Mouse (Mus musculus) liver, postnatal 0 days (tissue): Measurements from ENCODE around the gene Ostf1. TPM values are rescaled to one million over a fixed set of nuclear protein-coding genes. Genes with fewer than 3 reads are reported as not detected.
A peak's percentile ranks its signal among the peaks of the same experiment; 100 is the strongest.

Experiments
- ATAC-seq: fragments of 200-750 bp; cut with Nextera tagmentation; 2 replicates; pipeline ENCODE4 v1.8.0; 2017; ENCODE audit warnings: mild to moderate bottlenecking, moderate library complexity
- DNase-seq: peaks from one replicate; pipeline ENCODE4 v3.0.0-alpha.2; 2016
- H3K27ac ChIP-seq: fragments of 300-500 bp; sonication (generic); 2 replicates; pipeline ENCODE4 v1.5.1; 2014; ENCODE audit warnings: antibody characterized with exemption, moderate library complexity, mild to moderate bottlenecking, low read depth
- H3K27me3 ChIP-seq: fragments of 300-500 bp; sonication (generic); 2 replicates; pipeline ENCODE4 v1.6.1; 2014; ENCODE audit warnings: low read length, control low read depth, mixed read lengths; ENCODE audit not compliant: insufficient read depth
- H3K36me3 ChIP-seq: fragments of 300-500 bp; sonication (generic); replicated peaks from 2 replicates; pipeline ENCODE4 v1.6.1; 2014; ENCODE audit warnings: mild to moderate bottlenecking, control low read depth, low read length, moderate library complexity, mixed read lengths; ENCODE audit not compliant: insufficient read depth
- H3K4me1 ChIP-seq: fragments of 300-500 bp; sonication (generic); 2 replicates; pipeline ENCODE4 v1.6.1; 2014; ENCODE audit warnings: antibody characterized with exemption, mild to moderate bottlenecking, control low read depth; ENCODE audit not compliant: insufficient read depth
- H3K4me2 ChIP-seq: fragments of 300-500 bp; sonication (generic); 2 replicates; pipeline ENCODE4 v1.6.1; 2014; ENCODE audit warnings: low read depth, mild to moderate bottlenecking, low read length, moderate library complexity, mixed read lengths
- H3K4me3 ChIP-seq: fragments of 300-500 bp; sonication (generic); 2 replicates; pipeline ENCODE4 v1.5.1; 2014; ENCODE audit warnings: low read depth, low read length
- H3K9ac ChIP-seq: fragments of 300-500 bp; sonication (generic); replicated peaks from 2 replicates; pipeline ENCODE4 v1.6.1; 2014; ENCODE audit warnings: mild to moderate bottlenecking, moderate library complexity
- H3K9me3 ChIP-seq: fragments of 300-500 bp; sonication (generic); 2 replicates; pipeline ENCODE4 v1.6.1; 2016; ENCODE audit warnings: mild to moderate bottlenecking, control low read depth, low read length, mixed read lengths
- CTCF ChIP-seq: sonication (generic); IDR thresholded peaks from 2 replicates; pipeline ENCODE4 v1.5.1; 2016; ENCODE audit warnings: antibody characterized with exemption, low read depth
- EP300 ChIP-seq: IDR thresholded peaks from 2 replicates; pipeline ENCODE4 v1.6.1; 2016; ENCODE audit warnings: antibody characterized with exemption, low read depth, mild to moderate bottlenecking
- WGBS: fragments of 180-500 bp; shearing (Covaris S2); extraction: QIAGEN DNeasy Blood & Tissue Kit; methylation state at CpG from one replicate; pipeline ENCODE4 v1.1.7; 2014; ENCODE audit not compliant: insufficient replicate concordance; 5-methylcytosine and 5-hydroxymethylcytosine counted together
- polyA plus RNA-seq: library from polyadenylated mRNA; unstranded; fragments of >200 nt; fragmentation: Nextera tagmentation; extraction: Ambion mirVana; gene quantifications from 2 replicates; pipeline ENCODE4 v1.2.1, GENCODE M21; 2015

The Ostf1 gene
- polyA plus RNA-seq = 87.5 and 93.7 TPM in 2 replicates

DNA sequence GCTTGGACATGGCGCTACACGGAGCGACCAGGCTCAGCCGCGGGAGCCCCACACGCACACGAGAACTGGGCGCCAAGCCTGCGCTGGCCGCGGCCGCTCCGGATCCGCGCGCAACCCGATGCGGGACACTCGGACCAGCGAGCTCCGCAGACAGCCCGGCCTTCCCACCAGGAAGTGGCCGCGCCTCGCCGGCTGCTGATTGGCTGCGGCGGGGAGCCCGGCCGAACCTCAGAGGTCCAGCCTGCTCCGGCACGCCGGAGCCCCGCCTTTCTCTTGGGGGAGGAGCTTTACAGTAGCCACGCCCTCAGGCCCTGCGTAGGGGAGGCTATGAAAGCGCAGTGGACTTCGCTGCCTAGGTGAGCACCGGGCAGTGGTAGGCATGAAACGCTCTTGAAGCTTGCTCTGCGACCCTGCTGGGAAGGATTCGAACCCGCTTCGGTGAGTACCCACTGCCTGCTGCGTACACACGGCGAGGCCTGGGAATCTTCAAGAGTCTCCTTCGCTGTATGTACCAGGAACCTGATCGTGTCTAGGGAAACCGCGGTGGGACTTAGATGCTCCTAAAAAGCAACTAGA lies at the start of gene Ostf1, which contains the start of gene Nmrk1:
Gene Ostf1, minus strand, starts transcription at position 180 of the 576 bp plus-strand sequence.
Gene Nmrk1, plus strand, starts transcription at position 307 of the 576 bp plus-strand sequence.
- H3K4me1 ChIP-seq = peaks cover 23% of the 10 kb centered on the region
- H3K27me3 ChIP-seq = no peaks in the 10 kb centered on the region
- DNase-seq (peak; percentile 98), ATAC-seq (peak; percentile 97)
- WGBS = under 1% methylated on average over 50 of the region's 51 CpGs
- no peaks in the 10 kb centered on the region for H3K9me3 ChIP-seq
- peak within 1 kb of the TSS; percentile 73 for H3K4me3 ChIP-seq
- TF ChIP-seq EP300 (no peak), CTCF (no peak)
- H3K27ac ChIP-seq = peak within 1 kb of the TSS; percentile 94
- peak within 1 kb of the TSS; percentile 80 for H3K9ac ChIP-seq
- no peaks in the 10 kb centered on the region for H3K36me3 ChIP-seq
- H3K4me2 ChIP-seq = peak within 1 kb of the TSS; percentile 85

- 63% methylated on average over 4 of the region's 4 CpGs for WGBS
- H3K27ac ChIP-seq = no peak overlapping the region
- H3K4me3 ChIP-seq = no peak overlapping the region
- DNase-seq = no peak
- peak overlapping the region; percentile 72 for H3K4me2 ChIP-seq
- no peak for TF ChIP-seq EP300
- no peak for TF ChIP-seq CTCF
- peak overlapping the region; percentile 86; the same call in 1 of the 2 replicates for H3K9ac ChIP-seq
- no peaks in the 10 kb centered on the region for H3K36me3 ChIP-seq
- H3K9me3 ChIP-seq = no peaks in the 10 kb centered on the region
- ATAC-seq = no peak
- no peaks in the 10 kb centered on the region for H3K27me3 ChIP-seq
- peaks cover 22% of the 10 kb centered on the region for H3K4me1 ChIP-seq
Observed at GRCm38 (mm10) chr19:18673116-18673515, 41.5 kb upstream of the Ostf1 start.

- peak overlapping the region; percentile 72 for H3K4me2 ChIP-seq
- peaks cover 22% of the 10 kb centered on the region for H3K4me1 ChIP-seq
- ATAC-seq (no peak), DNase-seq (no peak)
- H3K36me3 ChIP-seq = no peaks in the 10 kb centered on the region
- no peak for TF ChIP-seq EP300
- no peak for TF ChIP-seq CTCF
- 52% methylated on average over 3 of the region's 3 CpGs for WGBS
- H3K9ac ChIP-seq = peak overlapping the region; percentile 86
- peak overlapping the region; percentile 84 for H3K4me3 ChIP-seq
- no peaks in the 10 kb centered on the region for H3K27me3 ChIP-seq
- no peak overlapping the region for H3K27ac ChIP-seq
- H3K9me3 ChIP-seq = no peaks in the 10 kb centered on the region
Observed at GRCm38 (mm10) chr19:18672498-18672897, 40.9 kb upstream of the Ostf1 start.

DNA sequence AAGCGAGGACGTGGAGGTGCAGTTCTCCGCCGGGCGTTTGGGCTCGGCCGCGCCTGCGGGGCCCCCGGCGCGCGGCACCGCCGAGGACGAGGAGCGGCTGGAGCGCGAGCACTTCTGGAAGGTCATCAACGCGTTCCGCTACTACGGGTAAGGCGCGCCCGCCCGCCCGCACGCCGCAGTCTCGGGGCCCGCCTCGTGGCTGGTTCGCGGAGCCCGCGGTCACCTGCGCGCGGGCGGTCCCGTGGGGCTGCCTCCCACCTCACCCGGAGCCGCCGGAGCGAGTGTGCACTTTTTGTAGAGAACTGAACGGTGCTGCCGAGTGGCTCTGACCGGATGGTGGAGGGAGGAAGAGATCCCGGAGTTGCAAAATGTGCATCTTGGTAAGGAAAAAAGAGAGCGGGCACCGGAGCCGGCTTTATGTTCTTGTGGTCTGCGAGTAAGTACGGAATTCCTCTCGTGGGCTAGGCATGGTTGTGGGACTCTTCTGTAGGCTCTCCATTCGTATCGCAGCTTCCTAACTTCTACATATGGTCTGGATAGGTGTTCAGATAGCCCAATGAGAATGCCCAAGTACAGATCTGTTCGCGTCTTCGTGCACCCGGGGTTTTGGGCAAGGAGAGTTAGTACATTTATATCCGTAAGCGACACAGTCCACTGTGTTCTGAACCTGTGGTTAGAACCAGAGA lies 39.6 kb upstream of the Ostf1 start:
- Histone ChIP-seq H3K9me3 (no peaks in the 10 kb centered on the region), H3K9ac (peak overlapping the region; percentile 86), H3K27ac (peak overlapping the region; percentile 89), H3K27me3 (no peaks in the 10 kb centered on the region), H3K4me1 (peaks cover 22% of the 10 kb centered on the region), H3K36me3 (no peaks in the 10 kb centered on the region), H3K4me2 (peak overlapping the region; percentile 72), H3K4me3 (peak overlapping the region; percentile 84)
- ATAC-seq (peak; percentile 71), DNase-seq (peak; percentile 70)
- TF ChIP-seq CTCF (no peak), EP300 (no peak)
- under 1% methylated on average over 52 of the region's 64 CpGs for WGBS

GRCm38 (mm10) chr19:18670608-18671007 lies 39.0 kb upstream of the Ostf1 start, which contains the start of gene Carnmt1:
Gene Carnmt1 (plus strand): TSS chr19:18670764.
- peak within 1 kb of the TSS; percentile 86 for H3K9ac ChIP-seq
- peak; percentile 99 for DNase-seq
- peak; percentile 97 for ATAC-seq
- TF ChIP-seq EP300 (no peak), CTCF (no peak)
- H3K4me1 ChIP-seq = peaks cover 22% of the 10 kb centered on the region
- no peaks in the 10 kb centered on the region for H3K9me3 ChIP-seq
- peak within 1 kb of the TSS; percentile 89 for H3K27ac ChIP-seq
- peak within 1 kb of the TSS; percentile 72 for H3K4me2 ChIP-seq
- peak within 1 kb of the TSS; percentile 84 for H3K4me3 ChIP-seq
- no peaks in the 10 kb centered on the region for H3K27me3 ChIP-seq
- H3K36me3 ChIP-seq = no peaks in the 10 kb centered on the region
- under 1% methylated on average over 45 of the region's 58 CpGs for WGBS

- Histone ChIP-seq H3K27me3 (no peaks in the 10 kb centered on the region), H3K4me2 (no peak overlapping the region), H3K4me1 (peaks cover 22% of the 10 kb centered on the region), H3K9me3 (no peaks in the 10 kb centered on the region), H3K36me3 (no peaks in the 10 kb centered on the region), H3K4me3 (no peak overlapping the region), H3K27ac (no peak overlapping the region), H3K9ac (no peak overlapping the region)
- DNase-seq = no peak
- 87% methylated on average over 7 of the region's 7 CpGs for WGBS
- no peak for TF ChIP-seq CTCF
- TF ChIP-seq EP300 = no peak
- ATAC-seq = no peak
Observed at GRCm38 (mm10) chr19:18669551-18669950, 37.9 kb upstream of the Ostf1 start.
